ENCODE assay signal across 18 mouse cellular contexts in the genomic region with DNA sequence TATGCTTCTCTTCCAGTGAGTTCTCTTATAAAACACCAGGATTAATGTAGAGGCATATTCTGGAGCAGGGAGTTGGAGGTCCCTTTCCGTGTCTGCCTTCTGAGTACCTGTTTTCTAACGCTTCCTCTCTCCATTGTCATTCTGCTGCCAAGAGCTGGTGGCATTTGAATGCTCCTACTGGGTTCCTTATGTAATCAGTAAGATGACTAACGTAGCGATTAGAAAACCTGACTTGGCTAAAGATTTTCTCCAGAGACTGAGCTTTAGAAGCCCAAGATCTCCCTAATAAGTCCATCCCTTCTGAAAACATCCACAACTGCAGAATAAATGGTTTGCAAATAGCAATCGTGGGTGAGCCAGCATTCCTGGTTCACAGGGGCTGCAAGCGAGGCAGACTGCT.
A peak's percentile ranks its signal among the peaks of the same experiment; 100 is the strongest.
DNase-seq lines count a peak whose midpoint lies in the region; ATAC-seq lines count a peak whose summit lies in the region.
"Had no signal": no experiment of that assay in that cellular context is flagged by ENCODE, and none has a peak within 500 bp of the region (broad histone marks: within the 10 kb centered on the region; RNA-seq: fewer than 3 reads in every experiment).

No protein-coding gene starts in this region.

- H3K9ac ChIP-seq in hindbrain, embryonic 13.5 days = no peak overlapping the region
- H3K9ac ChIP-seq in hindbrain, embryonic 12.5 days = no peak overlapping the region
- 0 out of 2 replicates have a peak overlapping the region, but pooled peaks have one; percentile 14 for H3K9ac ChIP-seq in midbrain, embryonic 16.5 days (ENCODE audit: low read depth, low read length)
- no peak overlapping the region for H3K9ac ChIP-seq in midbrain, embryonic 11.5 days (ENCODE audit: low read length)
- H3K9ac ChIP-seq: heart, embryonic 12.5 days; liver, embryonic 13.5 days; lung, embryonic 15.5 days; neural tube, embryonic 12.5 days had no signal

- no peaks in the 10 kb centered on the region for H3K9me3 ChIP-seq in hindbrain, embryonic 13.5 days
- no peaks in the 10 kb centered on the region for H3K9me3 ChIP-seq in hindbrain, embryonic 12.5 days (replicated peaks)
- H3K9me3 ChIP-seq in midbrain, embryonic 16.5 days (replicated peaks; ENCODE audit: control insufficient read depth, low read length, poor library complexity, severe bottlenecking) = no peaks in the 10 kb centered on the region
- no peaks in the 10 kb centered on the region for H3K9me3 ChIP-seq in midbrain, embryonic 11.5 days (ENCODE audit: control insufficient read depth, low read length)
- H3K9me3 ChIP-seq: heart, embryonic 12.5 days; liver, embryonic 13.5 days; lung, embryonic 15.5 days; neural tube, embryonic 12.5 days had no signal

- H3K36me3 ChIP-seq in hindbrain, embryonic 13.5 days = no peaks in the 10 kb centered on the region
- H3K36me3 ChIP-seq in hindbrain, embryonic 12.5 days = no peaks in the 10 kb centered on the region
- no peaks in the 10 kb centered on the region for H3K36me3 ChIP-seq in midbrain, embryonic 16.5 days (ENCODE audit: control insufficient read depth, insufficient read depth, low read length)
- H3K36me3 ChIP-seq in midbrain, embryonic 11.5 days (ENCODE audit: control insufficient read depth, insufficient read depth, low read length) = no peaks in the 10 kb centered on the region
- H3K36me3 ChIP-seq: heart, embryonic 12.5 days; liver, embryonic 13.5 days; lung, embryonic 15.5 days; neural tube, embryonic 12.5 days had no signal

- no peak for DNase-seq in midbrain, embryonic 11.5 days (ENCODE audit: low spot score, missing footprints)
- peak; percentile 81 for DNase-seq in cerebellum, adult 9-10 months
- DNase-seq in embryo, embryonic 10 days (ENCODE audit: low spot score) = no peak
- no peak for DNase-seq in thymus, adult 18-20 months
- DNase-seq: adrenal gland, postnatal 10 days; gastrocnemius, postnatal 25 days; heart, postnatal 36 days; kidney, adult 9 months; kidney, postnatal 4 days; liver, embryonic 13.5 days; right cerebral cortex, postnatal 25 days; thymus, postnatal 4 days had no signal

- no peak overlapping the region for H3K4me3 ChIP-seq in hindbrain, embryonic 13.5 days
- no peak overlapping the region for H3K4me3 ChIP-seq in hindbrain, embryonic 12.5 days
- no peak overlapping the region for H3K4me3 ChIP-seq in midbrain, embryonic 16.5 days (ENCODE audit: low read depth, low read length)
- H3K4me3 ChIP-seq in midbrain, embryonic 11.5 days (ENCODE audit: low read depth, low read length) = no peak overlapping the region
- H3K4me3 ChIP-seq: heart, embryonic 12.5 days; liver, embryonic 13.5 days; lung, embryonic 15.5 days; neural tube, embryonic 12.5 days had no signal

- no peaks in the 10 kb centered on the region for H3K27me3 ChIP-seq in hindbrain, embryonic 13.5 days
- no peaks in the 10 kb centered on the region for H3K27me3 ChIP-seq in hindbrain, embryonic 12.5 days
- no peaks in the 10 kb centered on the region for H3K27me3 ChIP-seq in midbrain, embryonic 16.5 days (ENCODE audit: control insufficient read depth, insufficient read depth, low read depth, low read length)
- no peaks in the 10 kb centered on the region for H3K27me3 ChIP-seq in midbrain, embryonic 11.5 days (ENCODE audit: control insufficient read depth, insufficient read depth, low read length)
- H3K27me3 ChIP-seq: heart, embryonic 12.5 days; liver, embryonic 13.5 days; lung, embryonic 15.5 days; neural tube, embryonic 12.5 days had no signal

- peaks cover 3% of the 10 kb centered on the region for H3K4me1 ChIP-seq in hindbrain, embryonic 13.5 days (replicated peaks)
- H3K4me1 ChIP-seq in hindbrain, embryonic 12.5 days = no peaks in the 10 kb centered on the region
- peaks cover 5% of the 10 kb centered on the region; the same call in 1 of the 2 replicates for H3K4me1 ChIP-seq in midbrain, embryonic 16.5 days (ENCODE audit: control insufficient read depth, insufficient read depth, low read length)
- H3K4me1 ChIP-seq in midbrain, embryonic 11.5 days (ENCODE audit: control insufficient read depth, insufficient read depth, low read length) = no peaks in the 10 kb centered on the region
- H3K4me1 ChIP-seq: heart, embryonic 12.5 days; liver, embryonic 13.5 days; neural tube, embryonic 12.5 days had no signal

- ATAC-seq in hindbrain, embryonic 13.5 days (ENCODE audit: low FRiP score) = no peak
- ATAC-seq in hindbrain, embryonic 12.5 days (ENCODE audit: low FRiP score) = no peak
- ATAC-seq in midbrain, embryonic 16.5 days = no peak
- no peak for ATAC-seq in midbrain, embryonic 11.5 days (ENCODE audit: low FRiP score)

- WGBS in hindbrain, embryonic 13.5 days = 37% methylated on average over 6 of the region's 6 CpGs
- 43% methylated on average over 6 of the region's 6 CpGs for WGBS in hindbrain, embryonic 12.5 days
- WGBS in midbrain, embryonic 16.5 days = 24% methylated on average over 6 of the region's 6 CpGs
- WGBS in midbrain, embryonic 11.5 days = 40% methylated on average over 6 of the region's 6 CpGs

- peak overlapping the region; percentile 19; the same call in 1 of the 2 replicates for H3K27ac ChIP-seq in hindbrain, embryonic 13.5 days
- no peak overlapping the region for H3K27ac ChIP-seq in hindbrain, embryonic 12.5 days
- H3K27ac ChIP-seq in midbrain, embryonic 16.5 days (ENCODE audit: low read length) = no peak overlapping the region
- no peak overlapping the region for H3K27ac ChIP-seq in midbrain, embryonic 11.5 days (ENCODE audit: low read depth, low read length)
- H3K27ac ChIP-seq: liver, embryonic 13.5 days; lung, embryonic 15.5 days; neural tube, embryonic 12.5 days had no signal

- H3K4me2 ChIP-seq in hindbrain, embryonic 13.5 days = no peak overlapping the region
- H3K4me2 ChIP-seq in hindbrain, embryonic 12.5 days (replicated peaks) = no peak overlapping the region
- no peak overlapping the region for H3K4me2 ChIP-seq in midbrain, embryonic 16.5 days (ENCODE audit: low read length)
- H3K4me2 ChIP-seq in midbrain, embryonic 11.5 days = no peak overlapping the region
- H3K4me2 ChIP-seq: heart, embryonic 12.5 days; liver, embryonic 13.5 days; lung, embryonic 15.5 days; neural tube, embryonic 12.5 days had no signal
